Mouse (Mus musculus): ENCODE measurements at regions not wholly inside any gene's neighbourhood (a gene's known extent, or its start where the extent isn't known, plus 50 kb on each side); places are given as distances from the start of the nearest gene placed in this dataset.

GRCm38 (mm10) chr10:60918020-60918419, 86.6 kb upstream of the Unc5b start:
- TF ChIP-seq EP300 (IDR thresholded peaks at IDR 0.05; ENCODE audit: low read depth) (no peak), CTCF (IDR thresholded peaks at IDR 0.05; ENCODE audit: low read depth) (no peak)
